Mouse (Mus musculus) heart, postnatal 0 days (tissue): ENCODE measurements around the gene Tnfsfm13.

Experiments
- CTCF ChIP-seq: IDR thresholded peaks from 2 replicates; pipeline ENCODE4 v1.5.1; 2016; ENCODE audit warnings: antibody characterized with exemption, control low read depth, low read depth
- EP300 ChIP-seq: IDR thresholded peaks from 2 replicates; pipeline ENCODE4 v1.6.1; 2016; ENCODE audit warnings: antibody characterized with exemption, low read depth

DNA sequence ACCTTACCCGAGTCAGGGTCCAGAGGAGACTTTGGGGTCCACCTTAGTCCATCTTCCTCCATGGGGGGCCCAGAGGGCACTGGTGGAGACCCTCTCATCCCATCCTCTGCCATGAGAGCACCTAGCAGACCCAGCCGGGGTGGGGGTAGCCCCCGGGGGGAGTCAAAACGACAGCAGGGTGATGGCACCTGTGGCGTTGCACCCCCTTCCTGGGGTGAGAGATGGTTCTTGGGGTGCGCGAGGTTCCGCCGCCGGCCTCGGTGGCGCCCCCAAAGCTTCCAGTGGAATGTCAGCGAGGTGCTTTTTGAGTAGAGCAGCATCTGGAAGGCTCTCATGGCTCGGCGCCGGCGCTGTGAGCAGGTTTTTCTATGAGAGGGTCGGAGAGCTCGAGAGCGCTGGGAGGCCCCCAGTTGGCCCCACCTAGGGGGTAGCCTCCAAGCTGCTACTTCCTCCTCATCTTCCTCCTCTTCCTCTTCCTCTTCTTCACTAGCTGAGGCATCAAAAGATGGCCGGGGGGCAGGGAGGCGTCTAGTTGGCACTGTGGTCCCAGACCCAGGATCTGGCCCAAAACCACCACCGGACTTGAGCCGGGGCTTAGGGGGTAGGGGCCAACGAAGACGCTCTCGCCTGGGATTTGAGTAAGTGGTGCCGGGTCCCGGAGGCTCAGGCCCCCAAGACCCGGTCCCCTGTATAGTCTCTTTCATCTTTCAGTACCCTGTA lies 15.6 kb downstream of the Tnfsfm13 start:
- TF ChIP-seq CTCF = no peak
- no peak for TF ChIP-seq EP300
